9 mouse cellular contexts compared by ENCODE assay signal in the genomic region with DNA sequence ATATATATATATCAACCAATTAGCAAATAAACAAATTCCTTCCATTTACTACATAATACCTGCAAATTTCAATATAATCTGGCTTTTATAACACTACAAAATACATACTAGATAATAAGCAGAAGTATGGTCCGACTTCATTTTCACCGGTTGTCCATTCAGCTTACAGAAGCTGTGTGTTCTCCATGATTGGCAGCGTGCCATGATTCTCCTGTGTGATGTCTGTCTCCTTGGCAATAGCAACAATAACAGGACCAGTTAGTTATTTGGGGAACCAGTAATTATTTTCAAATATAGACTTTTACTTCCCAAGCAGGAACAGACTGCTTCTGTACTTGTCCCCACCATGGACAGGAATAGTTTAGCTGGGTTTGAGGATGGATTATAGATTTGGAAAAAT. TPM values are rescaled to one million over a fixed set of nuclear protein-coding genes. Genes with fewer than 3 reads are reported as not detected.
DNase-seq lines count a peak whose midpoint lies in the region; ATAC-seq and TF ChIP-seq lines count a peak whose summit lies in the region.
"Had no signal": no experiment of that assay in that cellular context is flagged by ENCODE, and none has a peak within 500 bp of the region (broad histone marks: within the 10 kb centered on the region; RNA-seq: fewer than 3 reads in every experiment).

No protein-coding gene starts in this region.

- H3K9me3 ChIP-seq in lung, embryonic 14.5 days (ENCODE audit: low read depth, low read length), result no peaks in the 10 kb centered on the region
- H3K9me3 ChIP-seq in lung, postnatal 0 days (ENCODE audit: low read length), result no peaks in the 10 kb centered on the region
- H3K9me3 ChIP-seq in forebrain, embryonic 15.5 days, result no peaks in the 10 kb centered on the region

- no peak overlapping the region for H3K4me2 ChIP-seq in lung, embryonic 14.5 days
- no peak overlapping the region for H3K4me2 ChIP-seq in lung, postnatal 0 days (replicated peaks; ENCODE audit: low read depth, low read length)
- no peak overlapping the region for H3K4me2 ChIP-seq in forebrain, embryonic 15.5 days (replicated peaks)

- H3K27me3 ChIP-seq in lung, embryonic 14.5 days (ENCODE audit: insufficient read depth, low read length), result no peaks in the 10 kb centered on the region
- no peaks in the 10 kb centered on the region for H3K27me3 ChIP-seq in lung, postnatal 0 days (replicated peaks; ENCODE audit: insufficient read depth, low read length)
- H3K27me3 ChIP-seq in small intestine, adult 2 months (ENCODE audit: control insufficient read depth, insufficient read depth, low read length), result no peaks in the 10 kb centered on the region
- no peaks in the 10 kb centered on the region for H3K27me3 ChIP-seq in forebrain, embryonic 15.5 days

- no peak for ATAC-seq in lung, embryonic 14.5 days (ENCODE audit: insufficient read depth)
- no peak for ATAC-seq in lung, postnatal 0 days
- ATAC-seq in forebrain, embryonic 15.5 days (replicated peaks), result no peak
- ATAC-seq: liver, postnatal 0 days had no signal

- H3K9ac ChIP-seq in lung, embryonic 14.5 days, result no peak overlapping the region
- no peak overlapping the region for H3K9ac ChIP-seq in lung, postnatal 0 days (replicated peaks; ENCODE audit: low read depth)
- no peak overlapping the region for H3K9ac ChIP-seq in forebrain, embryonic 15.5 days (replicated peaks)
- H3K9ac ChIP-seq: liver, postnatal 0 days had no signal

- H3K36me3 ChIP-seq in lung, embryonic 14.5 days (ENCODE audit: insufficient read depth), result no peaks in the 10 kb centered on the region
- H3K36me3 ChIP-seq in lung, postnatal 0 days (ENCODE audit: insufficient read depth, low read length), result no peaks in the 10 kb centered on the region
- no peaks in the 10 kb centered on the region for H3K36me3 ChIP-seq in small intestine, adult 2 months (ENCODE audit: control insufficient read depth, insufficient read depth, low read length)
- H3K36me3 ChIP-seq in forebrain, embryonic 15.5 days, result no peaks in the 10 kb centered on the region

- no peak overlapping the region for H3K4me3 ChIP-seq in lung, embryonic 14.5 days (ENCODE audit: low read depth, low read length)
- H3K4me3 ChIP-seq in lung, postnatal 0 days (ENCODE audit: low read depth, low read length), result no peak overlapping the region
- no peak overlapping the region for H3K4me3 ChIP-seq in small intestine, adult 2 months (ENCODE audit: low read depth, low read length)
- no peak overlapping the region for H3K4me3 ChIP-seq in forebrain, embryonic 15.5 days

- TF ChIP-seq EP300 in lung, postnatal 0 days (IDR thresholded peaks at IDR 0.05), result no peak

- TF ChIP-seq CTCF in lung, embryonic 14.5 days (IDR thresholded peaks at IDR 0.05; ENCODE audit: low read depth), result no peak
- TF ChIP-seq CTCF in lung, postnatal 0 days (IDR thresholded peaks at IDR 0.05), result no peak
- TF ChIP-seq CTCF in small intestine, adult 2 months (IDR thresholded peaks at IDR 0.05; ENCODE audit: extremely low read depth, insufficient read length, insufficient replicate concordance, low read depth, low read length), result no peak

- no peak overlapping the region for H3K27ac ChIP-seq in lung, embryonic 14.5 days (ENCODE audit: low read depth)
- H3K27ac ChIP-seq in lung, postnatal 0 days (ENCODE audit: low read length), result no peak overlapping the region
- H3K27ac ChIP-seq in small intestine, adult 2 months (ENCODE audit: insufficient read depth, low read depth, low read length), result peak overlapping the region; percentile 52
- H3K27ac ChIP-seq in forebrain, embryonic 15.5 days (replicated peaks), result no peak overlapping the region

- no peaks in the 10 kb centered on the region for H3K4me1 ChIP-seq in lung, embryonic 14.5 days (ENCODE audit: insufficient read depth)
- H3K4me1 ChIP-seq in lung, postnatal 0 days (ENCODE audit: insufficient read depth, low read depth, low read length), result no peaks in the 10 kb centered on the region
- H3K4me1 ChIP-seq in small intestine, adult 2 months (ENCODE audit: control insufficient read depth, insufficient read depth, insufficient read length, low read length), result peaks cover 3% of the 10 kb centered on the region; the same call in 1 of the 2 replicates
- H3K4me1 ChIP-seq in forebrain, embryonic 15.5 days, result peaks cover 6% of the 10 kb centered on the region

- intact Hi-C loops in gastrocnemius, postnatal 14 days (cut with DNase I; ENCODE audit: low total_unique reads), result no loop called here
- intact Hi-C loops in heart, postnatal 36 days (cut with DNase I), result no loop called here

- 48% methylated on average over 3 of the region's 3 CpGs for WGBS in lung, embryonic 14.5 days
- WGBS in lung, postnatal 0 days, result 60% methylated on average over 3 of the region's 3 CpGs
- 17% methylated on average over 3 of the region's 3 CpGs for WGBS in small intestine, adult 2 months
- WGBS in forebrain, embryonic 15.5 days, result 38% methylated on average over 3 of the region's 3 CpGs

- peak; percentile 15 for DNase-seq in gastrocnemius, postnatal 10 days
- no peak for DNase-seq in gastrocnemius, postnatal 14 days
- peak; percentile 77 for DNase-seq in lung, embryonic 14.5 days
- DNase-seq in lung, postnatal 0 days (ENCODE audit: low spot score), result no peak
- peak; percentile 26 to 43 for DNase-seq in heart, postnatal 36 days
- DNase-seq in c-Kit-positive CD71-positive TER-119-positive erythroid progenitor cells, embryonic 14.5 days (ENCODE audit: low spot score), result no peak
- DNase-seq: liver, postnatal 0 days had no signal

- no peak for TF ChIP-seq POLR2A in small intestine, adult 2 months (IDR thresholded peaks at IDR 0.05; ENCODE audit: low read depth, low read length)

RNA-seq across cellular contexts. Expression of gene Tnfsf13b, which starts 11.0 kb away (rescaled TPM):
- total RNA-seq in gastrocnemius, postnatal 10 days (2021), result under 1 TPM; 0.54 to 0.88 TPM
- total RNA-seq in gastrocnemius, postnatal 14 days (2021), result under 1 TPM; 0.60 to 0.74 TPM
- polyA plus RNA-seq in lung, embryonic 14.5 days (2014; fragmentation: Nextera tagmentation; extraction: Ambion mirVana), result 5.1 and 6.5 TPM in 2 replicates
- polyA plus RNA-seq in lung, postnatal 0 days (2015; fragmentation: Nextera tagmentation; extraction: Ambion mirVana), result 1.3 TPM in 2 replicates
- total RNA-seq in heart, postnatal 36 days (2021), result 1 to 10 TPM; 5.1 to 5.3 TPM
- 8.0 and 14.3 TPM in 2 replicates for polyA plus RNA-seq in small intestine, adult 2 months (2012; rRNA removed)
- polyA plus RNA-seq in forebrain, embryonic 15.5 days (2015; fragmentation: Nextera tagmentation; extraction: Ambion mirVana), result 0.06 and 0.23 TPM in 2 replicates

RNA-seq across cellular contexts. Expression of gene Abhd13, which starts 39.7 kb away (rescaled TPM):
- total RNA-seq in gastrocnemius, postnatal 10 days (2021), result 10 to 100 TPM; 12.5 to 13.5 TPM
- 1 to 10 TPM; 9.5 to 9.7 TPM for total RNA-seq in gastrocnemius, postnatal 14 days (2021)
- polyA plus RNA-seq in lung, embryonic 14.5 days (2014; fragmentation: Nextera tagmentation; extraction: Ambion mirVana), result 20.5 and 20.6 TPM in 2 replicates
- polyA plus RNA-seq in lung, postnatal 0 days (2015; fragmentation: Nextera tagmentation; extraction: Ambion mirVana), result 12.0 and 12.9 TPM in 2 replicates
- 10 to 100 TPM in 1 of 2 experiments, 1 to 10 TPM in 1; 9.6 to 13.4 TPM for total RNA-seq in heart, postnatal 36 days (2021)
- 2.1 and 2.9 TPM in 2 replicates for polyA plus RNA-seq in small intestine, adult 2 months (2012; rRNA removed)
- 15.7 and 16.7 TPM in 2 replicates for polyA plus RNA-seq in forebrain, embryonic 15.5 days (2015; fragmentation: Nextera tagmentation; extraction: Ambion mirVana)

RNA-seq across cellular contexts. Expression of gene Lig4, which starts 39.7 kb away (rescaled TPM):
- total RNA-seq in gastrocnemius, postnatal 10 days (2021), result 1 to 10 TPM; 3.3 to 4.6 TPM
- total RNA-seq in gastrocnemius, postnatal 14 days (2021), result 1 to 10 TPM; 3.4 to 3.5 TPM
- 5.7 and 6.0 TPM in 2 replicates for polyA plus RNA-seq in lung, embryonic 14.5 days (2014; fragmentation: Nextera tagmentation; extraction: Ambion mirVana)
- polyA plus RNA-seq in lung, postnatal 0 days (2015; fragmentation: Nextera tagmentation; extraction: Ambion mirVana), result 3.4 and 3.5 TPM in 2 replicates
- 1 to 10 TPM; 4.7 to 5.3 TPM for total RNA-seq in heart, postnatal 36 days (2021)
- polyA plus RNA-seq in small intestine, adult 2 months (2012; rRNA removed), result 0.79 and 1.1 TPM in 2 replicates
- 10.4 and 11.9 TPM in 2 replicates for polyA plus RNA-seq in forebrain, embryonic 15.5 days (2015; fragmentation: Nextera tagmentation; extraction: Ambion mirVana)

Comparison
In these comparisons a context has a peak if more than half of its experiments do, and no peak if none do; other contexts are left out.
1. DNase-seq: peak in gastrocnemius, postnatal 10 days (single experiment), lung, embryonic 14.5 days (single experiment) and heart, postnatal 36 days (2 of 2); none in gastrocnemius, postnatal 14 days (single experiment), lung, postnatal 0 days (single experiment) and c-Kit-positive CD71-positive TER-119-positive erythroid progenitor cells, embryonic 14.5 days (single experiment).